Mouse (Mus musculus) midbrain, embryonic 13.5 days (tissue): ENCODE data around the gene Actr1a. TPM values are rescaled to one million over a fixed set of nuclear protein-coding genes. Genes with fewer than 3 reads are reported as not detected.
A peak's percentile ranks its signal among the peaks of the same experiment; 100 is the strongest.

Source experiments
- ATAC-seq: fragments of 200-750 bp; cut with Nextera tagmentation; 2 replicates; pipeline ENCODE4 v1.8.0; 2017; ENCODE audit warnings: mild to moderate bottlenecking, moderate TSS enrichment, moderate library complexity
- H3K27ac ChIP-seq: fragments of 300-500 bp; sonication (generic); 2 replicates; pipeline ENCODE4 v1.5.1; 2015; ENCODE audit warnings: inconsistent platforms, mild to moderate bottlenecking, moderate library complexity
- H3K27me3 ChIP-seq: fragments of 300-500 bp; sonication (generic); 2 replicates; pipeline ENCODE4 v1.6.1; 2015; ENCODE audit warnings: mild to moderate bottlenecking, inconsistent platforms
- H3K36me3 ChIP-seq: fragments of 300-500 bp; sonication (generic); 2 replicates; pipeline ENCODE4 v1.6.1; 2015; ENCODE audit warnings: mild to moderate bottlenecking, inconsistent platforms
- H3K4me1 ChIP-seq: fragments of 300-500 bp; sonication (generic); replicated peaks from 2 replicates; pipeline ENCODE4 v1.6.1; 2015; ENCODE audit warnings: inconsistent platforms
- H3K4me2 ChIP-seq: fragments of 300-500 bp; sonication (generic); replicated peaks from 2 replicates; pipeline ENCODE4 v1.6.1; 2015; ENCODE audit warnings: moderate library complexity, mild to moderate bottlenecking, inconsistent platforms
- H3K4me3 ChIP-seq: fragments of 300-500 bp; sonication (generic); replicated peaks from 2 replicates; pipeline ENCODE4 v1.5.1; 2015; ENCODE audit warnings: mild to moderate bottlenecking, inconsistent platforms
- H3K9ac ChIP-seq: fragments of 300-500 bp; sonication (generic); replicated peaks from 2 replicates; pipeline ENCODE4 v1.6.1; 2015; ENCODE audit warnings: mild to moderate bottlenecking, inconsistent platforms
- H3K9me3 ChIP-seq: fragments of 300-500 bp; sonication (generic); 2 replicates; pipeline ENCODE4 v1.6.1; 2016; ENCODE audit warnings: mild to moderate bottlenecking, inconsistent platforms
- WGBS: fragments of 180-500 bp; shearing (Covaris S2); methylation state at CpG from one replicate; pipeline ENCODE4 v1.1.7; 2015; 5-methylcytosine and 5-hydroxymethylcytosine counted together
- polyA plus RNA-seq: library from polyadenylated mRNA; unstranded; fragments of >200 nt; fragmentation: Nextera tagmentation; extraction: Ambion mirVana; gene quantifications from 2 replicates; pipeline ENCODE4 v1.2.1, GENCODE M21; 2015

The Actr1a gene
- polyA plus RNA-seq, 1 experiment from 2014 or later, result 331 TPM

- H3K27ac ChIP-seq, result no peak overlapping the region
- H3K4me1 ChIP-seq, result peaks cover 16% of the 10 kb centered on the region
- ATAC-seq, result no peak
- H3K9me3 ChIP-seq, result no peaks in the 10 kb centered on the region
- no peak overlapping the region for H3K9ac ChIP-seq
- H3K36me3 ChIP-seq, result no peaks in the 10 kb centered on the region
- H3K4me3 ChIP-seq, result no peak overlapping the region
- H3K27me3 ChIP-seq, result peaks cover 30% of the 10 kb centered on the region
- 27% methylated on average over 7 of the region's 7 CpGs for WGBS
- H3K4me2 ChIP-seq, result no peak overlapping the region
These were observed 50.7 kb downstream of the Actr1a start for GRCm38 (mm10) chr19:46344710-46345419.

GRCm38 (mm10) chr19:46339287-46339971 lies 56.1 kb downstream of the Actr1a start:
- peak overlapping the region; percentile 45; the same call in 1 of the 2 replicates for H3K27ac ChIP-seq

GRCm38 (mm10) chr19:46338942-46339286 lies 56.6 kb downstream of the Actr1a start:
- Histone ChIP-seq H3K4me3 (peak overlapping the region; percentile 68), H3K36me3 (no peaks in the 10 kb centered on the region), H3K27me3 (peaks cover 10% of the 10 kb centered on the region; the same call in 1 of the 2 replicates), H3K4me1 (peaks cover 22% of the 10 kb centered on the region), H3K27ac (peak overlapping the region; percentile 45), H3K4me2 (peak overlapping the region; percentile 71), H3K9ac (peak overlapping the region; percentile 43; the same call in 1 of the 2 replicates), H3K9me3 (no peaks in the 10 kb centered on the region)
- peak; percentile 24 for ATAC-seq
- 56% methylated on average over 6 of the region's 6 CpGs for WGBS

More at GRCm38 (mm10) chr19:46339287-46339971, 56.1 kb downstream of the Actr1a start:
- H3K4me3 ChIP-seq, result no peak overlapping the region
- H3K27me3 ChIP-seq, result peaks cover 13% of the 10 kb centered on the region
- no peak overlapping the region for H3K9ac ChIP-seq
- H3K36me3 ChIP-seq, result no peaks in the 10 kb centered on the region
- 72% methylated on average over 7 of the region's 7 CpGs for WGBS
- peak overlapping the region; percentile 71 for H3K4me2 ChIP-seq
- H3K9me3 ChIP-seq, result no peaks in the 10 kb centered on the region
- peak; percentile 18; the same call in 1 of the 2 replicates for ATAC-seq
- H3K4me1 ChIP-seq, result peaks cover 22% of the 10 kb centered on the region

GRCm38 (mm10) chr19:46338331-46338936 lies 57.1 kb downstream of the Actr1a start, which contains the start of gene Cuedc2:
Gene Cuedc2, minus strand, starts transcription at chr19:46338702.
- Histone ChIP-seq H3K4me1 (peaks cover 22% of the 10 kb centered on the region), H3K4me3 (peak within 1 kb of the TSS; percentile 68), H3K27me3 (peaks cover 6% of the 10 kb centered on the region; the same call in 1 of the 2 replicates), H3K9ac (peak within 1 kb of the TSS; percentile 74), H3K27ac (peak within 1 kb of the TSS; percentile 85), H3K4me2 (peak within 1 kb of the TSS; percentile 71), H3K36me3 (no peaks in the 10 kb centered on the region), H3K9me3 (no peaks in the 10 kb centered on the region)
- ATAC-seq, result peak; percentile 88
- under 1% methylated on average over 31 of the region's 31 CpGs for WGBS

- Histone ChIP-seq H3K4me3 (peak overlapping the region; percentile 68), H3K9me3 (no peaks in the 10 kb centered on the region), H3K4me2 (peak overlapping the region; percentile 71), H3K36me3 (no peaks in the 10 kb centered on the region; the same call in 1 of the 2 replicates), H3K9ac (peak overlapping the region; percentile 74), H3K4me1 (peaks cover 22% of the 10 kb centered on the region), H3K27me3 (peaks cover 6% of the 10 kb centered on the region; the same call in 1 of the 2 replicates), H3K27ac (peak overlapping the region; percentile 85)
- 28% methylated on average over 15 of the region's 15 CpGs for WGBS
- ATAC-seq, result peak; percentile 25; the same call in 1 of the 2 replicates
These were observed 57.7 kb downstream of the Actr1a start for GRCm38 (mm10) chr19:46337719-46338330.

- Histone ChIP-seq H3K27me3 (no peaks in the 10 kb centered on the region), H3K36me3 (peaks cover 27% of the 10 kb centered on the region), H3K4me3 (no peak overlapping the region), H3K9me3 (no peaks in the 10 kb centered on the region), H3K27ac (no peak overlapping the region), H3K4me1 (peaks cover 29% of the 10 kb centered on the region), H3K9ac (no peak overlapping the region), H3K4me2 (no peak overlapping the region)
- 83% methylated on average over 3 of the region's 3 CpGs for WGBS
- ATAC-seq, result no peak
These were observed 61.6 kb downstream of the Actr1a start for GRCm38 (mm10) chr19:46333906-46334305.

- Histone ChIP-seq H3K9me3 (no peaks in the 10 kb centered on the region), H3K27me3 (no peaks in the 10 kb centered on the region), H3K9ac (no peak overlapping the region), H3K27ac (no peak overlapping the region), H3K4me1 (peaks cover 28% of the 10 kb centered on the region), H3K4me3 (no peak overlapping the region), H3K36me3 (peaks cover 27% of the 10 kb centered on the region), H3K4me2 (no peak overlapping the region)
- WGBS, result 29% methylated on average over 7 of the region's 7 CpGs
- ATAC-seq, result no peak
These were observed 62.7 kb downstream of the Actr1a start for GRCm38 (mm10) chr19:46332721-46333339.

- H3K4me1 ChIP-seq, result peaks cover 27% of the 10 kb centered on the region
- no peak overlapping the region for H3K4me3 ChIP-seq
- ATAC-seq, result no peak
- no peak overlapping the region for H3K27ac ChIP-seq
- no peaks in the 10 kb centered on the region for H3K27me3 ChIP-seq
- H3K9ac ChIP-seq, result no peak overlapping the region
- H3K4me2 ChIP-seq, result no peak overlapping the region
- WGBS, result 88% methylated on average over 3 of the region's 3 CpGs
- H3K36me3 ChIP-seq, result peaks cover 27% of the 10 kb centered on the region
- no peaks in the 10 kb centered on the region for H3K9me3 ChIP-seq
These were observed 63.6 kb downstream of the Actr1a start for GRCm38 (mm10) chr19:46331936-46332335.

GRCm38 (mm10) chr19:46331326-46331725 lies 64.2 kb downstream of the Actr1a start:
- ATAC-seq, result no peak
- WGBS, result 90% methylated on average over 14 of the region's 14 CpGs
- Histone ChIP-seq H3K4me2 (no peak overlapping the region), H3K4me1 (peaks cover 31% of the 10 kb centered on the region), H3K27ac (no peak overlapping the region), H3K9ac (no peak overlapping the region), H3K4me3 (no peak overlapping the region), H3K27me3 (no peaks in the 10 kb centered on the region), H3K36me3 (peaks cover 27% of the 10 kb centered on the region), H3K9me3 (no peaks in the 10 kb centered on the region)

- Histone ChIP-seq H3K4me1 (peaks cover 36% of the 10 kb centered on the region), H3K4me3 (no peak overlapping the region), H3K9ac (no peak overlapping the region), H3K4me2 (no peak overlapping the region), H3K27ac (no peak overlapping the region), H3K9me3 (no peaks in the 10 kb centered on the region), H3K36me3 (peaks cover 27% of the 10 kb centered on the region), H3K27me3 (no peaks in the 10 kb centered on the region)
- WGBS, result 95% methylated on average over 12 of the region's 12 CpGs
- no peak for ATAC-seq
These were observed 64.9 kb downstream of the Actr1a start for GRCm38 (mm10) chr19:46330696-46331095.

- Histone ChIP-seq H3K9ac (no peak overlapping the region), H3K27ac (no peak overlapping the region; the same call in 1 of the 2 replicates)
- ATAC-seq, result peak; percentile 14
These were observed 65.6 kb downstream of the Actr1a start for GRCm38 (mm10) chr19:46329951-46330350.

More at GRCm38 (mm10) chr19:46329951-46330350, 65.6 kb downstream of the Actr1a start:
- WGBS, result 5% methylated on average over 16 of the region's 16 CpGs
- Histone ChIP-seq H3K9me3 (no peaks in the 10 kb centered on the region), H3K4me3 (peak overlapping the region; percentile 62), H3K4me1 (peaks cover 44% of the 10 kb centered on the region), H3K36me3 (peaks cover 27% of the 10 kb centered on the region), H3K27me3 (peaks cover 5% of the 10 kb centered on the region; the same call in 1 of the 2 replicates), H3K4me2 (peak overlapping the region; percentile 100)
